Mouse (Mus musculus): ENCODE data around the gene Hexa.

DNA sequence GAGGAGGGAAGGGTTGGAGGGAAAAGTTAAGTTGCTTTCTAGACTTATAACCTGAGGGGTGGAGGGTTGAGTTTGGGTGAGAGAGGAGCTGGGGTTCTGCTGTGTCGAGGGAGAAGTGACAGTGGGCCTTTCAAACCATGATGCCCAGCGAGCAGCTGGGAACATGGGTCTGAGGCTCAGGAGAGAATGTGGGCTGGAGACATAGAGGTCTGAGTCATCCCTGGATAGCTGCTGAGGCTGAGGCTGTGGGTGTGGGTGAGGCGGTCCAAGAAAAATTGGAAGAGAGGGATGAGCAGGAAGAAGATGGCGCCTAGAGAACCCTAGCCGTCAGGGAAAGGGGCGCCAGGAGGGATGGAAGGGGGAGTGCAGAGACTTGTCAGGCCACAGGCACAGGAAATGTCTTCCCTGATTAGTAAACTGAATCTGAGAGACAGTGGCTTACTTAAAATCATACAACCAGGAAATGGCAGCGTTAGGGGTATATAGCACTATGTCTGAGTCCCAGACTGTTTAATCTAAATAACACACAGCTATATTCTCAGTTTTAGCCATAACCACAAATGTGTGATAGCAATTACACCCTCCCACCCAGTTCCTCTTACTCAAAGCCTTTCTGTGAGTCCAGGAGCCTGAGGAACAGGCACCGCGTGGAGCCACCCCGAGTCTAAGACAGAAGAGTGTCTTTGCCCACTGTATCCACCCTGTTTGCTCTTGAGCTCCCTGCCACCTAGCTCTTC is 50.5 kb downstream of the Hexa start:
- TF ChIP-seq CTCF (IDR thresholded peaks at IDR 0.05; ENCODE audit: low read depth): no peak
- no peak for TF ChIP-seq EP300 (IDR thresholded peaks at IDR 0.05; ENCODE audit: low read depth)

Measured in liver, postnatal 0 days (tissue).